Mouse (Mus musculus) spleen, embryonic (tissue): ENCODE results near the gene Fshb.

Experiments used
- CTCF ChIA-PET: fragments of 350-600 bp; sonication (Branson Sonifier 250); formaldehyde crosslinking; loops from one replicate; lab custom pipeline; 2022; lab: Charles Lee

Gene Fshb

DNA sequence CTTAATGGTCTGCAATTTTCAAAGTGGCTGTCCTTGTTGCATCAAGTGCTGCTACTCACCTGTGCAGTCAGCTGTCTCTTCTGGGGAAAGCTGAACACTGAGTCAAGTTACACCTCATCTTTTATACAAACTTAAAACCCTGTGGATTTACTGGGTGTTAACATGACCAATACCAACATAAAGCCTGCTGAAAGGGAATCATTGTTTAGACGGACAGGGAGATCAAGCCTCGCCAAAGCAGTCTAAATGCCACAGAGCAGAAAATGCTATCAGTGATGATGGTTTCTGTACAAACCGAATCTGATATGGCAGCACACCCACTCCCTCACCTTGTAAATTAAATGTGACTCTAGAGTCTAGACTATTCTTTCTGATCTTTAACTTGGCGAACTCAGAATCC is at the start of gene Fshb:
Gene Fshb, minus strand, starts transcription at position 101 of the 400 bp plus-strand sequence.
- CTCF ChIA-PET, result no interaction called here

DNA sequence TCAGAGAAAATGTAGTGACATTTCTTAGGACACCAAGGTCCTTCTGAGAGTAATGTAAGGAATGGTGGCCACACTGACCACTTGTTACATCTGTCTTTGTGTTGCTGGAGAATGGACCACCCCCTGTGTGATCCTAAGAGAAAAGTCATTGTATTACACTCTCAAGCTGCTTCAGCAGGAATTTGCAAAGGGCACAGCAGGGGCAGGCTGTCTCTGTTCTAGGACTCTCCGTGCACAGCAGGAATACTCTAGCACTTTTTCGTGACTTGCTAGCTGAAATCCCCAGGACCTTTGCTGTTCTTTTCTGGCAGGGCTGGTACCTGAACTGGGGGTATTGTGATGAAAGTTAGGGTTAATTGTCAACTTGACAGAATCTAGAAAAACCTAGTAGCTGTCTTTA is 24.8 kb upstream of the Fshb start:
- CTCF ChIA-PET, result no interaction called here

DNA sequence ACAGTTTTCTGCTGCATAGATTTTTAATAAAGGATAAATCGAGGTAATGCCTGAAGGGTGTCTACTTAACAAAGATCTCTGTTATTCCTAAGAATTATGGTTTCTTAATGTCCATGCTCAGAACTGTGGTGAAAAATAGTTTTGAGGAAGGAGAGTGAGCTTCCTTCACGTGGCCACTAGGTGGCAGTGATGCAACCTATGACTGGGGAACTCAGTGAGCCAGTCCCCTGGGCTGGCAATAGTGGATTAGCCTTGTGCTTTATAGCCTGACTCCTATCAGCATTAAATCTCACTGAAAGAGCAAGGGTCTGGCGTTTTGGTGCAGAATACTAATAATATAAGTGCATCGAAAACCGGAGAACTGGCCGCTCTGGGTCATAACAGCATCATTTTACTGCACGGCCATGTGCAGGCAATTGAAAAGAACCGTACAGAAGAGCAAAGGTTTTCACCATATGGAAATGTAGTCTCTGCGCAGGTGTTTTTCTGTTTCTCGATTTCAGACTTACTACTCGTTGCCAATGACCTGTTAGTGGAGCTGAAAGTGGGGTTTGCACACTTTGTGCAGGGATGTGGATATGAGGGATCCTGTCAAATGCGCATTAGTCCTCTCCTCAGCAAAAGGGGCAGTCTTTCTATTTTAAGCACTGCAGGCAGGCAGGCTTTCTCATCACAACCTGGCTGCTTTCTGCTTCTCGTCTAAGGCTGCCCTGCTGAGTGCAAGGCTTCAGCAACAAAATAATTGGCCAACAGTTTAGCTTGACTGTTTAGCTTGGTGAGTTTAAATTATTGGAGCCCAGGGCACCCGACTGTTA is 23.8 kb upstream of the Fshb start:
- CTCF ChIA-PET, result no interaction called here

DNA sequence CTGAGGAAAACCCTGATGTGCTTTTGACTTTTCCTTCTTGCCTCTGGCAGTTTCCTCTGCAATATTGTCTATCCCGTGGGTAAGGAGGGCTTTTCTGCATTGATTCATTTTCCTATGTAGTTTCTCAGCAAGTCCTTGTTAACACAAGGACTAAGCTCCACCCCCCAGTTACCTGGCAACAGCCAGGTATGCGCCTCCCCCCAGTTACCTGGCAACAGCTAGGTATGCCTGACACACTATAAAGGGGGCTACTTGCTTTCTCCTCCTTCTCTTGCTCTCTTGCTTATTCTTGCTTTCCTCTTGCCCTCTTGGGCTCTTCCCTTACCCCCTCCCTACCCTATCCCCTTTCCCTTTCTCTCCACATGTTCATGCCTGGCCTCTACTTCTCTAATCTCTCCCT is 3.8 kb upstream of the Fshb start:
- CTCF ChIA-PET, result no interaction called here

DNA sequence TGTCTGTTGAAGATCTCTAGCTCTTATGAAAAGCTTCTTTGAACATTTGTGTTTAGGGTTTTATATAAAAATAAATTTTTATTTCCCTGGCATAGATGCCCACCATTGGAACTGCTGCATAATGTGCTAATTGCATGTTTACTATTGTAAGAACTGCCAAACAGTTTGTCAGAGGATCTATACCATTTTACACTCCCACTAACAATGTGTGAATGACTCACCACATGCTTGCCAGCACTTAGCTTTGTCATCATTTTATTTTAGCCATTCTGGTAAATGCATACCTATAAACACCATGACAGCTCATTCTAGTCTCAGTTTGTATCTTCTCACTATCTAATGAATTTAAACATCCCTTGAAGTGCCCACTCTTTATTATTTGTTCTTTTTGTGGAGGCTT is 13.5 kb downstream of the Fshb start:
- CTCF ChIA-PET, result no interaction called here

DNA sequence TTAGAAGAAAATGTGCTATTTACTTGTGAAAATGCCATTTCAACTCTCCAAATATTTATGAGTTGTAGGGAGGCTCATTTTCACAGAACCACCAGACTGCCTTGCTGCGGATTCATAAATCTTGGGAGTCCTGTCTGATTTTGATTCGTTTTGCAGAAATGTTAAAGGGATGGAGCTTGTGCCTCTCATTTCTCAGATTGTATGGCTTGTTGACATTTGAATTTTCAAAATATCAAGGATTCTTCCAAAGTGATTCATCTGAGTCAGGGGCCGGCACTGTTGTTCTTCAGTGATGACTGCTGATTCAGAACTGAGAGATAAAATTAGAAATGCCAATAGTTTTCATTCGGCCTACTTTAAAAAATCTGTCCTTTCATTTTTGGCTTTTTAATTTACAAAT is 18.6 kb downstream of the Fshb start:
- CTCF ChIA-PET, result no interaction called here

DNA sequence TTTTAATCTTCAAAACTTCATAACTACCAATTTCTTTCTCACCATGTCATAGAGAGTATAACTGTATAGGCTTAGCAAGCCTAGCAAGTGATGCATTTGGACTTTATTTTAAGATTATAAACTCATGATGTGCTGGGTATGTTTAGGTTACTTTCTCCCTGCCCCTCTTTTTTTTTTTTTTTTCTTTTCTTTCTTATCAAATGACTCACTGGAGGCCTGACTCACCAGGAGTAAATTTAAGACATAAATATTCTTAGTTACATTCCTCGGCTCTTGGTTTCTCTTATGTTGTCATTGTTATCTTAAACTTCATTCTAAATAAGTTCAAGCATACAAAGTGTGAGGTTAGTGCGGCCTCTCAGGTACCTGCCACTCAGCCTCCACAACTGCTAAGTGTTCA is 23.5 kb downstream of the Fshb start:
- CTCF ChIA-PET, result no interaction called here

DNA sequence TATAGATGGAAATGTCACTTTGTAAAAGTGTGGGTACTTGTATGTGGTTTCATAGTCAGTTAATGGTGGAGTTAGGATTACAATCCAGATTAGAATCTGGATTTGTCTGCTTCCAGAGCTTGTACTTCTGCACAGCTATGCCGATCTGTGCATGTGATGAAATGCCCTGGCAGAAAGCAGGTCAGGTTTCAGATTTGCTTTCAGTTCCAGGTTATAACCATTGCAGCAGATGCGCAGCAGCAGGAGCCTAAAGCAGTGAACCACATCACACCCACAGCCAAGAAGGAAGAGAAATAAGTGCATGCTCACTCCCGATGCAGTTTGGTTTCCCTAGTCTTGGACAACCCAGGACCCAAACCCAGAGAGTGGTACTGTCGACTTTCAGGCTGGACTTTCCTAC is 34.8 kb downstream of the Fshb start:
- CTCF ChIA-PET, result no interaction called here

DNA sequence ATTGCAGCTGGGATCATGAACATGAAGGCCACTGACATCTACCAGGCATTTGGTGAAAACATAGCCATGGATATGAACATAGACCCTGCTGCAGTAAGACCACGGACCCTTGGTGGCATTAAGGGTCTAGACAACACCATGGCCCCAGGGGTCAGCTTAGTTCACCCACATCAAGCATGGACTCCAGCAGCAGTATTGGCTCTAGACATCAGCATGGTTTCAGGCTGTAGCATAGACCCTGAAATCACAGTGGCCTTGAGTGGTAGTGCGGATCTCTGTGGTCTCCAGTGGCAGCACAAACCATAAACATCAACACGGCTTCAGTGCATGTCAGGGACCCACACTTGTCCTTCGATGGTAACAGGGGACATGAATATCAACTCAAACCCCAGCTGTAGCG is 36.7 kb downstream of the Fshb start:
- CTCF ChIA-PET, result no interaction called here

DNA sequence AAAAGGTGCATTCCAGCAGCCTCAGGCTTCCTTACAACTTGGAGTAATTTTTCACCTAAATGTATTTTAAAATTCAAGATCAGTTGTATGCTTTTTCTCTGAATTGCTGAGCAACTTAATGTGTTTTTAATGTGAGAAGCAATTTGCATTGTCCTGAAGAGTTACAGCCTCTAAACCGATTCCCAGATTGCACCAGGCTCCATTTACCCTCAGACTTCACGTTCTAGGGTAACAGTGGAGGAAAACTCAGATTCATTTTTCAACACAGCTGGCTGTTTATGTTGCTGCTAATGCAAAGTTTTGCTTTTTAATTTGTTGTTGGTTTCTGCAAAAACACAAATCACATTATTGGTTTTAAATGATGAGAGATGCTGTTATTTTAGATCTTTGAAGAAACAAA is 40.1 kb downstream of the Fshb start:
- CTCF ChIA-PET, result no interaction called here

DNA sequence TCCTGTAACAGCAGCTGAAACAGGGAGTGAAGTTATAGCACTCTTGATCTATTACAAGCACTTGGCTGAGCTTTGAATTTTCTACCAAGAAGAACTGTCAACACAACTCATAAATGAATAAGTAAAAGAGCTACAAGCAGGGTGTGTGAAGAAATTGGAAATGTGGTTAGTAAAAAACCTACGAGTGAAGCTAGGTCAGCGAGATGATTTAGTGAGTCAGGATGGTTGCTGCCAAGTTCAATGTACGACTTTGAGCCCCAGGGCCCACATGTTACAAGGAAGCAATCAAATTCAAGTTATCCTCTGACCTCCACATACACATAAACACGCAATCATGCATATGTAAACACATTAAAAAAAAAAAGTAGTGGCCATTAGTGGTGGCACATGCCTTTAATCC is 46.3 kb downstream of the Fshb start:
- CTCF ChIA-PET, result interaction anchor here (0.7 kb wide), 1 partner anchor 31 kb away, joined by 5 read pairs; no protein-coding TSS in a partner anchor

DNA sequence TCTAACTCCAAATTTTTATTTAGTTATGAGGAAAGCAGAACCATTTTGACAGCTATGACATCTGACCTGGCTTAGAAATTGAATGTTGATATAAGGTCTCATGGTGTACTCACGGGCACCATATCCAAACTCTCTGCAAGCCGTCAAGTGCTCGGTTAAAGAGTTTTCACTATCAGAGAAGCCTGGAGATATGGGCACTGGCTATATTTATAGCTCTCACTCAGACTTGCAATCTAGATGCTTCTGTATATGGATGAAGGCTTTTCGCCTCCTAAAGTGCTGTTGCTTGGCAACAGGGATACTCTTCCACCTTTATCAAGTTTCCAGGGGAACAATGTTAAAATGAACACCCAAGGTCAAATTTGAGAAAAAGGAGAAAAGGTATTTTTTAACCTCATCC is 47.1 kb downstream of the Fshb start:
- CTCF ChIA-PET, result no interaction called here

DNA sequence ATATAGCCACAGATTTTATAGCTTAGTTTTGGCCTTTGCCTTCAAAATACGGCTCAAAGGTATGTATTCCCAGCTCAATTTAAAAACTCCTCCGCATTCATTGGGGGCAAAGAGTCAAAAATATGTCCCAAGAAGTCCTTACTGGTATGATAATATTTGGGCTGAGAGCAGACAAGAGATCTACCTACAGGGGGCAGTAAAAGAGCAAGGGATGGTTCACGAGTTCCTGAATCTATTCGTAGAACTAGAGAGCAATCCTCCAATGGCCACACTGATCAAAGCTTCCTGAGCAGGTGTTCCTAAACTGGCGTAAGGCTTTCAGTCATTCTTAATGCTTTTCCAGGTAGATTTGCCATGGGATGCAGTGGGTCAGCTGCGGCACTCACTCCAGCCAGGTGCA is 49.3 kb downstream of the Fshb start:
- CTCF ChIA-PET, result no interaction called here

DNA sequence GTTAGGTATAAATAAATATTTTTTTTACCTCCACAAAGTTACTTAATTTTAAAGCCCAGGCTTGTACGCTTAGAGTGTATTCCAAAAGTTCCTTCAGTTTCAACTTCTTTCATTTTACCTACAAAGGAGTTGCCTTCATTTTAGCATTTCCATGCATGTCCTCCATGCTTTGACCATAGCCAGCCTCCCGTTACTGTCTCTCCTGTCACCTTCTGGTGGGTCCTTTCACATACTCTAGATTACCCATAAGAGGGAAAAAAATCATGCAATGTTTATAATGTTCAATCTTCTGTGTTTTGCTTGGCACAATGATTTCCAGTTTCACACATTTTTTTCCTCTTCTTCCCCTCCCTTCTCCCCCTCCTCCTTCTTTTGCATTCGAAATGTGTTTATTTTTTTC is 53.1 kb downstream of the Fshb start:
- CTCF ChIA-PET, result no interaction called here
